Mouse (Mus musculus): ENCODE data around the gene Filip1l.

DNA sequence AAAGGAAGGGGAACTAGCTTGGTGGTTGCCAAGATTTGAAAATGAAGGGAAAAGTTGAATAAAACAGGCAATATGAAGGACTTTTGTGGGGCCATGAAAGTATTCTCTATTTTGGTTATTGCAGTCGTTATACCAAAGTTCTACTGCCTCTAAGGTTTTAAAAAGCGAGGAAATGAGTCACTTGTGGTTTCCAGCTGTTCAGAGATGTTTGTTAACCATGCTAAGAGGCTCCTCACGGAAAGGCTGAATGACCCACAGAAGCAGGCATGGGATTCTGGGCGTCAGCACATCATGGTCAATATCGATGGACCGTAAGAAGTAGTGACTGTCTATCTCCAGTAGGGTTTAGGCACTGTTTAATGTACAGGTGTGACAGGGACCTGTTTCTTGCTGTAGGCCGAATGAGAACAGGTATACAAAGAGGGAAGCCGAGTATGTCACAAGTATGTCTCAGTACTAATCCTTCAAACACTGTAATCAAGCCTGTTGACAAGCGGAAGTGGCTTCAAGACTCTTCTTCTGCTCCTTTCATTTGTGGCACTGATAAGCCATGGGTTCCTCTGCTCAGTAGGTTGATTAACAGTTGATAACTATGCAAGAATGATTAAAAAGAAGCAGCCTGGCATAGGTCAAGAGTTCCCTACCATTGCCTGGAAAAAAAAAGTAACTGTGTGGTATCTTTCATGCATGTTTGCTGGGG lies 25.9 kb downstream of the Filip1l start:
- TF ChIP-seq CTCF (IDR thresholded peaks at IDR 0.05; ENCODE audit: low read depth): no peak
- TF ChIP-seq EP300 (optimal IDR thresholded peaks at IDR 0.05): no peak
